Mouse (Mus musculus): ENCODE data around the gene Slc3a1. TPM values are rescaled to one million over a fixed set of nuclear protein-coding genes. Genes with fewer than 3 reads are reported as not detected.

Slc3a1 gene
- polyA plus RNA-seq, 1 experiment, result 0.34 TPM

- H3K36me3 ChIP-seq (ENCODE audit: control insufficient read depth, insufficient read depth, low read length, poor library complexity, severe bottlenecking), result peaks cover 5% of the 10 kb centered on the region; the same call in 1 of the 2 replicates
- TF ChIP-seq CTCF (IDR thresholded peaks at IDR 0.05; ENCODE audit: low read depth, low read length), result no peak
- TF ChIP-seq POLR2A (IDR thresholded peaks at IDR 0.05; ENCODE audit: insufficient read depth, low read length), result no peak
- H3K4me3 ChIP-seq (ENCODE audit: low read depth, low read length), result no peak overlapping the region
- H3K9me3 ChIP-seq (replicated peaks; ENCODE audit: control insufficient read depth, insufficient read depth, low read length, poor library complexity, severe bottlenecking), result no peaks in the 10 kb centered on the region
- no peaks in the 10 kb centered on the region for H3K27me3 ChIP-seq (ENCODE audit: control insufficient read depth, insufficient read depth, low read length, poor library complexity, severe bottlenecking)
- H3K27ac ChIP-seq (ENCODE audit: insufficient read depth, low read length), result no peak overlapping the region
- no peaks in the 10 kb centered on the region for H3K4me1 ChIP-seq (ENCODE audit: control insufficient read depth, insufficient read depth, low read length)
- no peak overlapping the region for H3K9ac ChIP-seq (ENCODE audit: low read depth, poor library complexity, severe bottlenecking)
Measured at GRCm38 (mm10) chr17:85080781-85081180, 52.6 kb downstream of the Slc3a1 start.

DNA sequence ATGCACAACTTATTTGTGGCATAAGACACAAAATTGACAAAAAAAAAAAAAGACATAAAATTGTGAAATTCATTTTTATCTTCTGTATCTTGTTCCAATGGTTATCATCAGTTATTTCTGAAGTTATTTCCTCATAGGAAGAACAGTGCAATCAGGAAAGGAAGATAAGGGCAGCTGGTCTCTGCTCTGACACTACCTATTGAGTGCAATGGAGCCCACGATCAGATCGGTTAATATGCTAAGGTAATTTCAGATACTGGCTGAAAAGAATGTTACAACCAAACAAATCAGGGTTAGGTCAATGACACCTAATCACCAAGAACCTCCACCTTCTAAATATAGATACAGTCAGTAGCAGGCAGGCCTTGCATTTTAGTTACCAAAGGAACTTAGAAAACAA is 57.2 kb downstream of the Slc3a1 start:
- H3K27me3 ChIP-seq (ENCODE audit: control insufficient read depth, insufficient read depth, low read length, poor library complexity, severe bottlenecking), result no peaks in the 10 kb centered on the region
- TF ChIP-seq EP300 (IDR thresholded peaks at IDR 0.05; ENCODE audit: insufficient read depth, low read depth, low read length), result no peak
- TF ChIP-seq CTCF (IDR thresholded peaks at IDR 0.05; ENCODE audit: low read depth, low read length), result no peak
- TF ChIP-seq POLR2A (IDR thresholded peaks at IDR 0.05; ENCODE audit: insufficient read depth, low read length), result no peak

GRCm38 (mm10) chr17:85086501-85086900 is 58.3 kb downstream of the Slc3a1 start:
- H3K4me3 ChIP-seq (ENCODE audit: low read depth, low read length), result no peak overlapping the region
- no peaks in the 10 kb centered on the region for H3K4me1 ChIP-seq (ENCODE audit: control insufficient read depth, insufficient read depth, low read length)
- no peaks in the 10 kb centered on the region for H3K27me3 ChIP-seq (ENCODE audit: control insufficient read depth, insufficient read depth, low read length, poor library complexity, severe bottlenecking)
- no peak for TF ChIP-seq CTCF (IDR thresholded peaks at IDR 0.05; ENCODE audit: low read depth, low read length)
- no peak for TF ChIP-seq POLR2A (IDR thresholded peaks at IDR 0.05; ENCODE audit: insufficient read depth, low read length)
- no peak for TF ChIP-seq EP300 (IDR thresholded peaks at IDR 0.05; ENCODE audit: insufficient read depth, low read depth, low read length)
- no peak overlapping the region for H3K27ac ChIP-seq (ENCODE audit: insufficient read depth, low read length)
- H3K9ac ChIP-seq (ENCODE audit: low read depth, poor library complexity, severe bottlenecking), result no peak overlapping the region
- H3K36me3 ChIP-seq (ENCODE audit: control insufficient read depth, insufficient read depth, low read length, poor library complexity, severe bottlenecking), result no peaks in the 10 kb centered on the region
- H3K9me3 ChIP-seq (replicated peaks; ENCODE audit: control insufficient read depth, insufficient read depth, low read length, poor library complexity, severe bottlenecking), result no peaks in the 10 kb centered on the region

More for the DNA sequence above, 57.2 kb downstream of the Slc3a1 start:
- Histone ChIP-seq H3K27ac (ENCODE audit: insufficient read depth, low read length) (no peak overlapping the region), H3K9me3 (replicated peaks; ENCODE audit: control insufficient read depth, insufficient read depth, low read length, poor library complexity, severe bottlenecking) (no peaks in the 10 kb centered on the region), H3K4me3 (ENCODE audit: low read depth, low read length) (no peak overlapping the region), H3K36me3 (ENCODE audit: control insufficient read depth, insufficient read depth, low read length, poor library complexity, severe bottlenecking) (no peaks in the 10 kb centered on the region), H3K9ac (ENCODE audit: low read depth, poor library complexity, severe bottlenecking) (no peak overlapping the region), H3K4me1 (ENCODE audit: control insufficient read depth, insufficient read depth, low read length) (no peaks in the 10 kb centered on the region)

DNA sequence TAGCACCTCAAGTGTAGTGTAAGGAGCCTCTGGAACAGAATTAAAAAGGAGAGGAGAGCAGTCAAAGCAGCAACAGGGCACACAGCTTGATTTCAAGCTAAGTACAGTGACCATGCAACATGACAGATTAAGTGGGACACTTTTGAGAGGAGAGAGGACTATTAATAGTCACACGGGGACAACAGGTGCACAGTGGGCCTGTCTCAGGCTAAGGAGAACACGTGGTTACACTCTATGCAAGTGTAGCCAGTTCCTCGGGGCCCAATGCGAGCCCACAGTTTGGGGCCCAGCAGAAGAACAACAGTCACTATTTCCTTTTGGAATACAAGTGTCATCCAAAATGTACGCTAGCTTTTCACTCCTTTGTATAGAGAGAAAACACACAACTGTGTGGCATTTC is 59.4 kb downstream of the Slc3a1 start:
- Histone ChIP-seq H3K27ac (ENCODE audit: insufficient read depth, low read length) (no peak overlapping the region), H3K9ac (ENCODE audit: low read depth, poor library complexity, severe bottlenecking) (no peak overlapping the region)
- TF ChIP-seq EP300 (IDR thresholded peaks at IDR 0.05; ENCODE audit: insufficient read depth, low read depth, low read length) (no peak), CTCF (IDR thresholded peaks at IDR 0.05; ENCODE audit: low read depth, low read length) (no peak), POLR2A (IDR thresholded peaks at IDR 0.05; ENCODE audit: insufficient read depth, low read length) (no peak)

GRCm38 (mm10) chr17:85088401-85088800 is 60.2 kb downstream of the Slc3a1 start:
- Histone ChIP-seq H3K9me3 (replicated peaks; ENCODE audit: control insufficient read depth, insufficient read depth, low read length, poor library complexity, severe bottlenecking) (no peaks in the 10 kb centered on the region), H3K4me3 (ENCODE audit: low read depth, low read length) (no peak overlapping the region)

More for the DNA sequence above, 59.4 kb downstream of the Slc3a1 start:
- Histone ChIP-seq H3K36me3 (ENCODE audit: control insufficient read depth, insufficient read depth, low read length, poor library complexity, severe bottlenecking) (no peaks in the 10 kb centered on the region), H3K4me3 (ENCODE audit: low read depth, low read length) (no peak overlapping the region), H3K9me3 (replicated peaks; ENCODE audit: control insufficient read depth, insufficient read depth, low read length, poor library complexity, severe bottlenecking) (no peaks in the 10 kb centered on the region), H3K27me3 (ENCODE audit: control insufficient read depth, insufficient read depth, low read length, poor library complexity, severe bottlenecking) (no peaks in the 10 kb centered on the region), H3K4me1 (ENCODE audit: control insufficient read depth, insufficient read depth, low read length) (no peaks in the 10 kb centered on the region)

DNA sequence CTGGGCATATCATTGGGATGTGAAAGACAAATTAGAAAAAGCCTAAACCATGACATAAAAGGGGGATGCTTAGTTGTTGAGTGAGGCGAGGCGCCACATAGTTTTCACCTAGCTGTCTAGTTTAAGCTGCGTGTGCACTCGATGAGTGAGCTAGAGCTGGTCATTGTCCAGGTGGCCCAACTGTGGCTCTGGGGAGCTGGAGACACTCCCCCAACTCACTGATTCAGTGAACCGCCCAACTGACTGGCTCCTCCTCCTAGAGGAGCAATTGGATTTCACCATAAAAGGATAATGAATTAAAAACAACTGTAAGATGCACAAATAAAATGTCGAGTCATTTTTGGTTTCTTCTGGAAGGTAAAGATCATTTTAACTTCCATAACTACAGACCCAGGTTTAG is 60.8 kb downstream of the Slc3a1 start:
- H3K9ac ChIP-seq (ENCODE audit: low read depth, poor library complexity, severe bottlenecking), result no peak overlapping the region
- H3K9me3 ChIP-seq (replicated peaks; ENCODE audit: control insufficient read depth, insufficient read depth, low read length, poor library complexity, severe bottlenecking), result no peaks in the 10 kb centered on the region
- H3K27me3 ChIP-seq (ENCODE audit: control insufficient read depth, insufficient read depth, low read length, poor library complexity, severe bottlenecking), result no peaks in the 10 kb centered on the region
- no peak overlapping the region for H3K4me3 ChIP-seq (ENCODE audit: low read depth, low read length)
- no peak overlapping the region for H3K27ac ChIP-seq (ENCODE audit: insufficient read depth, low read length)
- TF ChIP-seq EP300 (IDR thresholded peaks at IDR 0.05; ENCODE audit: insufficient read depth, low read depth, low read length), result no peak
- TF ChIP-seq CTCF (IDR thresholded peaks at IDR 0.05; ENCODE audit: low read depth, low read length), result no peak
- TF ChIP-seq POLR2A (IDR thresholded peaks at IDR 0.05; ENCODE audit: insufficient read depth, low read length), result no peak
- H3K4me1 ChIP-seq (ENCODE audit: control insufficient read depth, insufficient read depth, low read length), result no peaks in the 10 kb centered on the region
- H3K36me3 ChIP-seq (ENCODE audit: control insufficient read depth, insufficient read depth, low read length, poor library complexity, severe bottlenecking), result no peaks in the 10 kb centered on the region

More at GRCm38 (mm10) chr17:85088401-85088800, 60.2 kb downstream of the Slc3a1 start:
- TF ChIP-seq EP300 (IDR thresholded peaks at IDR 0.05; ENCODE audit: insufficient read depth, low read depth, low read length), result no peak
- no peak for TF ChIP-seq POLR2A (IDR thresholded peaks at IDR 0.05; ENCODE audit: insufficient read depth, low read length)
- TF ChIP-seq CTCF (IDR thresholded peaks at IDR 0.05; ENCODE audit: low read depth, low read length), result no peak
- no peaks in the 10 kb centered on the region for H3K27me3 ChIP-seq (ENCODE audit: control insufficient read depth, insufficient read depth, low read length, poor library complexity, severe bottlenecking)
- H3K9ac ChIP-seq (ENCODE audit: low read depth, poor library complexity, severe bottlenecking), result no peak overlapping the region
- no peaks in the 10 kb centered on the region for H3K36me3 ChIP-seq (ENCODE audit: control insufficient read depth, insufficient read depth, low read length, poor library complexity, severe bottlenecking)
- H3K4me1 ChIP-seq (ENCODE audit: control insufficient read depth, insufficient read depth, low read length), result no peaks in the 10 kb centered on the region
- H3K27ac ChIP-seq (ENCODE audit: insufficient read depth, low read length), result no peak overlapping the region

Measured in ES-Bruce4 (cell line).